Mouse (Mus musculus): ENCODE data around the gene Stx12.
"Not testable (repeated sequence)": the region's sequence is repeated elsewhere in the genome, so short reads cannot be mapped to it uniquely, and the experiment has no call there.

The Stx12 gene

GRCm38 (mm10) chr4:132884064-132884843, at the start of gene Stx12:
Stx12 (minus strand) TSS chr4:132884509.
- peak; percentile 77 for DNase-seq (ENCODE audit: low read depth, low spot score)

DNA sequence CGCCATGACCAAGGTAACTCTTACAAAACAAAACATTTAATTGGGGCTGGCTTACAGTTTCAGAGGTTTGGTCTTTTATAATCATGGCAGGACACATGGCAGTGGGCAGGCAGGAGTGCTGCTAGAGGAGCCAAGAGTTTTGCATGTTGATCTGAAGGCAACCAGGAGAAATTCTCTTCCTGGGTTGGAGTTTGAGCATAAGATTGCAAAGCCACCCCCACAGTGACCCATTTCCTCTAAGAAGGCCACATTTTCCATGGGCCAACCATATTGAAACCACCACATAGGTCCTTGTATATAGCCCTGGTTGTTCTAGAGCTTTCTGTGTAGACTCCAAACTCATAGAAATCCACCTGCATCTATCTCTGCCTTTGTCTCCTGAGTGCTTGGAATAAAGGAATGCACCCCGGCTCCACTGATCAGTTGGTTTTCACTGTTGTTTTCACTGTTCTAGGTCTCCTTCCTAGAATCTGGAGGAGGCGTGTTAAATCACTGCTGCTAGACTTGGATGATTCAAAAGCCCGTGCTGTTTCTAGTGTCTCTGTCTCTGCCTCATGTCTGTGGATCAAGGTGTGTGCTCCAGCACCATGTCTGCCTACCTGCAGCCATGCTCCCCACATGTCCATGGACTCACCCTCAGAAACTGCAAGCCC, 48.6 kb upstream of the Stx12 start:
- DNase-seq (ENCODE audit: low read depth, low spot score): no peak

- DNase-seq (ENCODE audit: low read depth, low spot score): peak; percentile 65
Measured at GRCm38 (mm10) chr4:132930784-132931183, 46.5 kb upstream of the Stx12 start.

GRCm38 (mm10) chr4:132926520-132926919, 42.2 kb upstream of the Stx12 start:
- DNase-seq (ENCODE audit: low read depth, low spot score): not testable (repeated sequence)

- DNase-seq (ENCODE audit: low read depth, low spot score): peak; percentile 98
Measured at GRCm38 (mm10) chr4:132922558-132923008, 38.3 kb upstream of the Stx12 start, which contains the start of gene Fam76a. Fam76a (minus strand) TSS chr4:132922558.

DNA sequence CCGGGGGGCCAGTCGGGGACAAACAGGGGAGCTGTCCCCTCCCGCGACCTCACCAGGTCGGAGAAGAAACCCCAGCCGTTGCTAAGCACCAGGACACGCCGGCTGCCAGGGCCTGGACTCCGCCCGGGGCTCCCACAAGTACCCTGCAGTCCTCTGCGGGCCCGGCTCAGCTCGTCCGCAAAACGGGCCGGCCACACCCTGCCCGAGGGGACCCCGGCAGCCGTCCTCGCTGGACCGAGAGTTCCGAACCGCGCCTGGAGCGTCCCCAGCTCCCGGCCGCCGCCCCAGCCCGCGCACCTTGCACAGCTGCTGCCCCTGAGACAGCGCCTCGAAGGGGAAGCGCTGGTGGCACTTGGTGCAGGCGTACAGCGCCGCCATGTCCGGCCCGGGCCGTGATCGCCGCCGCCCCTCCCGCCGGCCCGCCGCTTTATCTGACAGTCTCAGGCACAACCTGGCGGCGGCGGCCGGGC, 37.8 kb upstream of the Stx12 start:
- DNase-seq (ENCODE audit: low read depth, low spot score): no peak

DNA sequence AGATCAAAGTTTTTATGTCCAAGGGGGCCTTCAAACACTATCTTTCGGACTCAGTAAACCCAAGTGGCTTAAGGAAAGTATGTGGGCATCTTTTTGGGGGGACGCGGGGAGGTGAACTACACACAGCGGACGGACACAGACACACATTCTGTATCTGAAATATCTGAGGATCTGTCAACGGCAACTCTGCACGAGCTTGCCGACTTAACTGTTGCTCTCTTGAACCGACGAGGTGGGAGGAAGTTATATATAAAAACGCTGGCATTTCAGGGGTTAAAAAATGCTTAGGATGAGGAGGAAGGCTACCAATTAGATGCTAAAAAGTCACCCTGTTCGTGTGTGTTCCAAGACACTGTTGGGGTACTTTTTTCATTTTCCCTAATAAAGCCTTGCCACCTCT, 37.2 kb upstream of the Stx12 start:
- DNase-seq (ENCODE audit: low read depth, low spot score): peak; percentile 36

- no peak for DNase-seq (ENCODE audit: low read depth, low spot score)
Measured at GRCm38 (mm10) chr4:132920171-132920570, 35.9 kb upstream of the Stx12 start.

GRCm38 (mm10) chr4:132918493-132918892, 34.2 kb upstream of the Stx12 start:
- DNase-seq (ENCODE audit: low read depth, low spot score): not testable (repeated sequence)

DNA sequence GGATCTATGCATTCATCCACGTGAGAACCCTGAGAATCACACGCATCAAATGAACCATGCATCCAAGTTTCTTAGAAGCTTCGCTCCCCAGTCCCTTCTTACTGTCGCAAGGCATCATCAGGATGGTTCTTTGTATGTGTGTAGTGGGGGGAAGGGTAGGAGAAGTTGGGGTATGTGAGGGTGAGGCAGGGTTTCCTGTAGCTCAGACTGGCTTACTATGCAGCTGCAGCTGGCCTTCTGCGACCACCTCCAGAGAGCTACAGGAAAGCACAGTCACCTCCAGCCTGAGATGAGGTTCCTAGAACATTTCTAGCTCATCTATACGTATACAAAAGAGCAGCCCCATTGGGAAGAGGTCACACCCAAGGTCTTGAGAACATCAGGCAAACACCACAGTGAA, 27.8 kb upstream of the Stx12 start:
- no peak for DNase-seq (ENCODE audit: low read depth, low spot score)

- no peak for DNase-seq (ENCODE audit: low read depth, low spot score)
Measured at GRCm38 (mm10) chr4:132905843-132906360, 21.6 kb upstream of the Stx12 start.

DNA sequence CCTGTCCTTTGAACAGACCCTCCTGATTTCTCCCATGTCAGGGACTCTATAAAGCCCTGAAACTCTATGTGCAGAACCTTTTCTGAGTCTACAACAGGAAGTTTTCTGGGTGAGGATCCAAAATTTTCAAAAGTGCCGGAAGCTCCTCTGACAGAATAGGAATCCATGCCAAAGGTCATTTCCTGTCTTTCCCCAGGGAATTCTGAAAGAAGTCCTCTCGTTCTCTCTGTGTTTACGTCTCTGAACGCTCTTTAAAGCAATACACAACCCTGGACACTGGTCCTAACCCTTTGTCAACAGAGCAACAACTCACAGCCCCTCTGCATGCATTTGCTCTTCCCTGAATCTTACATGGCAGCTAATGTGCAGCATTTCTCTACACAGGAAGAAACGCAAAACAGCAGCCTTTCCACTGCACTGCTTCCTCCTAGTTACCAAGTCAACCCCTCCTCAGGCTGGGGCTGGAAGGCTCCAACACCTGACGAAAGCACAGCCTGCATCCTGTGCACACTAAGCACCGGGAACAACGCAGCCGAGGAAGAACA, 20.5 kb upstream of the Stx12 start:
- DNase-seq (ENCODE audit: low read depth, low spot score): no peak

- DNase-seq (ENCODE audit: low read depth, low spot score): no peak
Measured at GRCm38 (mm10) chr4:132904071-132904470, 19.8 kb upstream of the Stx12 start.

DNA sequence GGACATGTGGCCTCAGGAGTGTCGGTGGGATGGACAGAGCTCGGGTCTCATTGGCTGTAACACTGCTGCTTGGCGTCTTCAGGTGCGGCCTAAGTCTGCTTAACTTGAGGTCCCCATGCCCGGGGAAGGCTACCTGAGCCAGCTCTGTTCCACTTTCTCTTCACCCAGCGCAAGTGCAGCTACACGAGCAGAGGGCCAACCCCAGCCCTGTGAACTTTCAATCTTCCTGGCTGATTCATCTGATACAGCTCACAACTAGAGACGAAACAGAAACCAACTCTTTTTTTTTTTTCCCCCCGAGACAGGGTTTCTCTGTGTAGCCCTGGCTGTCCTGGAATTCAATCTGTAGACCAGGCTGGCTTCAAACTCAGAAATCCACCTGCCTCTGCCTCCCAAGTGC, 13.9 kb upstream of the Stx12 start:
- no peak for DNase-seq (ENCODE audit: low read depth, low spot score)

DNA sequence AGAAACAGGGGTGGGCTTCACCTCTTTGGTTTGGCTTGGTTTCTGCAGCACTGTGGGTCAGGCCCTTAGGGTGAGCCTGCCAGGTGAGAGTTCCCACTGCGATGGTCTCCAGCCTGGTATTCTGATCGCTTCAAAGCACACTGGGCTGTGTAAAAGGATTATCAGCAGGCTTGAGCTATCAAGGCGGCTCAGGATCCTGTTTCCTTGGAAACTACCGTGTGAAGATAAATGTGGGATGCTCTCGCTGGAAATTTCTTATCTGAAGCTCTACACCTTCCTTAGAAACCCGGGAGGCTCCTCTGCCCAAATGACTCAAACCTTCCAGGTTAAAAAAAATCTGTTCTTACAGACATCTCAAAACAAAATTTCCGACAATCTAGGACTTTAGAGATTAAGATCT, 10.1 kb upstream of the Stx12 start:
- DNase-seq (ENCODE audit: low read depth, low spot score): no peak

DNA sequence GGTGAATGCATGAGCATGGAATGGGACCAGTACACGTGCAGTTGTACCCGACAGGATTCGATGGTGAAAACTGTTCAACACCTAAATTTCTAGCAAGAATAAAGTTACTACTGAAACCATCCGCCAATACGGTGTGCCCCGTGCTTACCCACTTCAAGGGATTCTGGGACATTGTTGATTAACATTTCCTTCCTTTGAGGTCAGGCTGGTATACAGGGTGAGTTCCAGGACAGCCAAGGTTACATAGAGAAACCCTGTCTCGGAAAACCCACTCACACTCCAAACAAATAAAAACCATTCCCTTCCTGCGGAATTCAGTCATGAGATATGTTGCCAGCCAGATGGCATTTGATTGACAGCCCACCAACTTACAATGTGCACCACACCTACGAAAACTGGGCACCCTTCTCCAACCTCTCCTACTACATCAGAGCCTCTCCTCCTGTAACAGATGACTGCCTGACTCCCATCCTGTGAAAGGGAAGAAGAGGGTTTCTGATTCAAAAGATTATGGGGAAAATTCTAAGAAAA, 600 bp upstream of the Stx12 start:
- DNase-seq (ENCODE audit: low read depth, low spot score): no peak

- DNase-seq (ENCODE audit: low read depth, low spot score): peak; percentile 24
Measured at GRCm38 (mm10) chr4:132883561-132884063, 697 bp downstream of the Stx12 start.

DNA sequence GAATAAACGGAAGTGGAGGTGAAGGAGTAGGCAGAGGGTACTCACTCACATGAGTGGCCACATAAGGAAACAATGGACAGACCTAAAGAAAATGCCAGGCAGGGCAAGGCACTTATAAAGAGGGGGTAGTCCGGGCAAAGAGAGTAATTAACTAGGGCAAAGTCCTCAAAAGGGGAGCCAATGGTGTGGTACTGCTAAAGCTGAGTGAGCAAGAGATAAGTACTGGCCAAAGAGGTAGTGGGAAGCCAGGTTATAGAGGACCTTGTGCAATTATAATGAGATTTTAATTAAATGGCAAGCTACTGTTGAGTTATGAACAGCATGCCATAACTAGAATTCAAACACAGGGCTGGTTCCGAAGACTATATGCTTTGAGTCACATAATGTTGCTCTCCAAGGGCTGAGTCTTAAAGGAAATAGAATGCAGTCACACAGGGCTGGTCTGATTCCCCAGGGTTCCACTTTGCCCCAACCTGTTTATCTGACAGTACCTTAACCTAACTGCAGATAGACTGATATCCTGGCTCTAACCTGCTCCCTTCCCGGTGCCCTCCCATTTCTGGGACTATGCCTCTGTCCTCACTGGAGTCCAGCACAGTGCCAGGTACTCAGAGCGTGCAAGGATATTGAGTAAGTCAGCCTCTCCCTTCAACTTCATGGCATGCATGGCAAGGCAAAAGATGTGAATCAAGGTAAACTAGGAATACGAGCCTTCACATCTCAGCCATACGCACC, 9.8 kb downstream of the Stx12 start:
- no peak for DNase-seq (ENCODE audit: low read depth, low spot score)

GRCm38 (mm10) chr4:132873481-132874362, 10.6 kb downstream of the Stx12 start:
- no peak for DNase-seq (ENCODE audit: low read depth, low spot score)

GRCm38 (mm10) chr4:132871116-132871515, 13.2 kb downstream of the Stx12 start:
- no peak for DNase-seq (ENCODE audit: low read depth, low spot score)
